Mouse (Mus musculus): ENCODE measurements at regions not wholly inside any gene's neighbourhood (a gene's known extent, or its start where the extent isn't known, plus 50 kb on each side); places are given as distances from the start of the nearest gene placed in this dataset.

- TF ChIP-seq CTCF (IDR thresholded peaks at IDR 0.05; ENCODE audit: control insufficient read depth, insufficient read depth, insufficient replicate concordance, low read depth, low read length) (no peak), POLR2A (IDR thresholded peaks at IDR 0.05; ENCODE audit: control insufficient read depth, low read depth, low read length) (no peak)
- H3K27ac ChIP-seq (ENCODE audit: control insufficient read depth, insufficient read depth, low read depth, low read length), result no peak overlapping the region
Measured at GRCm38 (mm10) chr15:62122265-62123023, 1199.6 kb upstream of the A1bg start.

GRCm38 (mm10) chr15:62121696-62122095 lies 1198.9 kb upstream of the A1bg start:
- Histone ChIP-seq H3K4me1 (ENCODE audit: control insufficient read depth, insufficient read depth, low read length) (peaks cover 5% of the 10 kb centered on the region), H3K36me3 (ENCODE audit: control insufficient read depth, insufficient read depth, low read length) (no peaks in the 10 kb centered on the region), H3K4me3 (ENCODE audit: control insufficient read depth, low read depth, low read length) (no peak overlapping the region), H3K27ac (ENCODE audit: control insufficient read depth, insufficient read depth, low read depth, low read length) (no peak overlapping the region), H3K27me3 (ENCODE audit: control insufficient read depth, insufficient read depth, low read length) (no peaks in the 10 kb centered on the region)
- no peak for TF ChIP-seq POLR2A (IDR thresholded peaks at IDR 0.05; ENCODE audit: control insufficient read depth, low read depth, low read length)

More at GRCm38 (mm10) chr15:62122265-62123023, 1199.6 kb upstream of the A1bg start:
- Histone ChIP-seq H3K36me3 (ENCODE audit: control insufficient read depth, insufficient read depth, low read length) (no peaks in the 10 kb centered on the region), H3K4me1 (ENCODE audit: control insufficient read depth, insufficient read depth, low read length) (peaks cover 5% of the 10 kb centered on the region), H3K27me3 (ENCODE audit: control insufficient read depth, insufficient read depth, low read length) (no peaks in the 10 kb centered on the region), H3K4me3 (ENCODE audit: control insufficient read depth, low read depth, low read length) (no peak overlapping the region)

- TF ChIP-seq CTCF (IDR thresholded peaks at IDR 0.05; ENCODE audit: control insufficient read depth, insufficient read depth, insufficient replicate concordance, low read depth, low read length) (no peak), POLR2A (IDR thresholded peaks at IDR 0.05; ENCODE audit: control insufficient read depth, low read depth, low read length) (no peak)
- H3K27me3 ChIP-seq (ENCODE audit: control insufficient read depth, insufficient read depth, low read length), result no peaks in the 10 kb centered on the region
- H3K27ac ChIP-seq (ENCODE audit: control insufficient read depth, insufficient read depth, low read depth, low read length), result no peak overlapping the region
- no peak overlapping the region for H3K4me3 ChIP-seq (ENCODE audit: control insufficient read depth, low read depth, low read length)
- H3K36me3 ChIP-seq (ENCODE audit: control insufficient read depth, insufficient read depth, low read length), result no peaks in the 10 kb centered on the region
- H3K4me1 ChIP-seq (ENCODE audit: control insufficient read depth, insufficient read depth, low read length), result peaks cover 5% of the 10 kb centered on the region
Measured at GRCm38 (mm10) chr15:62120735-62121134, 1197.9 kb upstream of the A1bg start.

GRCm38 (mm10) chr15:62118997-62119396 lies 1196.2 kb upstream of the A1bg start:
- Histone ChIP-seq H3K36me3 (ENCODE audit: control insufficient read depth, insufficient read depth, low read length) (no peaks in the 10 kb centered on the region), H3K4me3 (ENCODE audit: control insufficient read depth, low read depth, low read length) (no peak overlapping the region), H3K27me3 (ENCODE audit: control insufficient read depth, insufficient read depth, low read length) (no peaks in the 10 kb centered on the region), H3K27ac (ENCODE audit: control insufficient read depth, insufficient read depth, low read depth, low read length) (no peak overlapping the region), H3K4me1 (ENCODE audit: control insufficient read depth, insufficient read depth, low read length) (peaks cover 5% of the 10 kb centered on the region)
- TF ChIP-seq CTCF (IDR thresholded peaks at IDR 0.05; ENCODE audit: control insufficient read depth, insufficient read depth, insufficient replicate concordance, low read depth, low read length) (no peak), POLR2A (IDR thresholded peaks at IDR 0.05; ENCODE audit: control insufficient read depth, low read depth, low read length) (no peak)

- H3K4me1 ChIP-seq (ENCODE audit: control insufficient read depth, insufficient read depth, low read length), result peaks cover 5% of the 10 kb centered on the region
- H3K27me3 ChIP-seq (ENCODE audit: control insufficient read depth, insufficient read depth, low read length), result no peaks in the 10 kb centered on the region
- H3K4me3 ChIP-seq (ENCODE audit: control insufficient read depth, low read depth, low read length), result no peak overlapping the region
- TF ChIP-seq CTCF (IDR thresholded peaks at IDR 0.05; ENCODE audit: control insufficient read depth, insufficient read depth, insufficient replicate concordance, low read depth, low read length), result no peak
- TF ChIP-seq POLR2A (IDR thresholded peaks at IDR 0.05; ENCODE audit: control insufficient read depth, low read depth, low read length), result no peak
- H3K36me3 ChIP-seq (ENCODE audit: control insufficient read depth, insufficient read depth, low read length), result no peaks in the 10 kb centered on the region
- no peak overlapping the region for H3K27ac ChIP-seq (ENCODE audit: control insufficient read depth, insufficient read depth, low read depth, low read length)
Measured at GRCm38 (mm10) chr15:62116184-62116583, 1193.4 kb upstream of the A1bg start.

- H3K36me3 ChIP-seq (ENCODE audit: control insufficient read depth, insufficient read depth, low read length), result no peaks in the 10 kb centered on the region
Measured at GRCm38 (mm10) chr15:62114815-62115214, 1192.0 kb upstream of the A1bg start.

GRCm38 (mm10) chr15:62112151-62112550 lies 1189.3 kb upstream of the A1bg start:
- Histone ChIP-seq H3K4me3 (ENCODE audit: control insufficient read depth, low read depth, low read length) (no peak overlapping the region), H3K36me3 (ENCODE audit: control insufficient read depth, insufficient read depth, low read length) (no peaks in the 10 kb centered on the region), H3K27me3 (ENCODE audit: control insufficient read depth, insufficient read depth, low read length) (no peaks in the 10 kb centered on the region), H3K4me1 (ENCODE audit: control insufficient read depth, insufficient read depth, low read length) (no peaks in the 10 kb centered on the region), H3K27ac (ENCODE audit: control insufficient read depth, insufficient read depth, low read depth, low read length) (no peak overlapping the region)
- no peak for TF ChIP-seq CTCF (IDR thresholded peaks at IDR 0.05; ENCODE audit: control insufficient read depth, insufficient read depth, insufficient replicate concordance, low read depth, low read length)
- TF ChIP-seq POLR2A (IDR thresholded peaks at IDR 0.05; ENCODE audit: control insufficient read depth, low read depth, low read length), result no peak

More at GRCm38 (mm10) chr15:62114815-62115214, 1192.0 kb upstream of the A1bg start:
- peaks cover 5% of the 10 kb centered on the region for H3K4me1 ChIP-seq (ENCODE audit: control insufficient read depth, insufficient read depth, low read length)
- TF ChIP-seq POLR2A (IDR thresholded peaks at IDR 0.05; ENCODE audit: control insufficient read depth, low read depth, low read length), result no peak
- no peak for TF ChIP-seq CTCF (IDR thresholded peaks at IDR 0.05; ENCODE audit: control insufficient read depth, insufficient read depth, insufficient replicate concordance, low read depth, low read length)
- no peak overlapping the region for H3K4me3 ChIP-seq (ENCODE audit: control insufficient read depth, low read depth, low read length)
- no peaks in the 10 kb centered on the region for H3K27me3 ChIP-seq (ENCODE audit: control insufficient read depth, insufficient read depth, low read length)
- no peak overlapping the region for H3K27ac ChIP-seq (ENCODE audit: control insufficient read depth, insufficient read depth, low read depth, low read length)

Measured in testis, adult 2 months (tissue).